Mouse (Mus musculus) midbrain, embryonic 14.5 days (tissue): ENCODE measurements around the gene Kyat3. TPM values are rescaled to one million over a fixed set of nuclear protein-coding genes. Genes with fewer than 3 reads are reported as not detected.
A peak's percentile ranks its signal among the peaks of the same experiment; 100 is the strongest.

Experiments
- ATAC-seq: fragments of 200-750 bp; cut with Nextera tagmentation; 2 replicates; pipeline ENCODE4 v1.8.0; 2017; ENCODE audit warnings: moderate number of reproducible peaks, moderate library complexity; ENCODE audit not compliant: low FRiP score, low TSS enrichment
- DNase-seq: peaks from one replicate; pipeline ENCODE4 v3.0.0-alpha.2; 2015
- H3K27ac ChIP-seq: fragments of 300-500 bp; sonication (generic); replicated peaks from 2 replicates; pipeline ENCODE4 v1.5.1; 2014; ENCODE audit warnings: mild to moderate bottlenecking, low read depth, low read length, moderate library complexity
- H3K27me3 ChIP-seq: fragments of 300-500 bp; sonication (generic); 2 replicates; pipeline ENCODE4 v1.6.1; 2014; ENCODE audit warnings: low read length, control low read depth, mixed read lengths; ENCODE audit not compliant: control insufficient read depth, insufficient read depth
- H3K36me3 ChIP-seq: fragments of 300-500 bp; sonication (generic); 2 replicates; pipeline ENCODE4 v1.6.1; 2014; ENCODE audit warnings: low read length, control low read depth; ENCODE audit not compliant: control insufficient read depth, insufficient read depth
- H3K4me1 ChIP-seq: fragments of 300-500 bp; sonication (generic); 2 replicates; pipeline ENCODE4 v1.6.1; 2014; ENCODE audit warnings: mild to moderate bottlenecking, antibody characterized with exemption, low read length, control low read depth; ENCODE audit not compliant: control insufficient read depth, insufficient read depth
- H3K4me2 ChIP-seq: fragments of 300-500 bp; sonication (generic); 2 replicates; pipeline ENCODE4 v1.6.1; 2014; ENCODE audit warnings: mild to moderate bottlenecking, low read length, moderate library complexity
- H3K4me3 ChIP-seq: fragments of 300-500 bp; sonication (generic); replicated peaks from 2 replicates; pipeline ENCODE4 v1.5.1; 2014; ENCODE audit warnings: low read depth, low read length
- H3K9ac ChIP-seq: fragments of 300-500 bp; sonication (generic); replicated peaks from 2 replicates; pipeline ENCODE4 v1.6.1; 2014; ENCODE audit warnings: mild to moderate bottlenecking, low read length, moderate library complexity
- H3K9me3 ChIP-seq: fragments of 300-500 bp; sonication (generic); 2 replicates; pipeline ENCODE4 v1.6.1; 2016; ENCODE audit warnings: low read length, control low read depth, mixed read lengths; ENCODE audit not compliant: control insufficient read depth
- WGBS: fragments of 180-500 bp; shearing (Covaris S2); extraction: QIAGEN DNeasy Blood & Tissue Kit; methylation state at CpG from one replicate; pipeline ENCODE4 v1.1.7; 2014; 5-methylcytosine and 5-hydroxymethylcytosine counted together
- polyA plus RNA-seq: library from polyadenylated mRNA; unstranded; fragments of >200 nt; fragmentation: Nextera tagmentation; extraction: Ambion mirVana; gene quantifications from 2 replicates; pipeline ENCODE4 v1.2.1, GENCODE M21; 2014

The Kyat3 gene
- polyA plus RNA-seq, 1 experiment from 2014 or later, result 4.2 TPM

DNA sequence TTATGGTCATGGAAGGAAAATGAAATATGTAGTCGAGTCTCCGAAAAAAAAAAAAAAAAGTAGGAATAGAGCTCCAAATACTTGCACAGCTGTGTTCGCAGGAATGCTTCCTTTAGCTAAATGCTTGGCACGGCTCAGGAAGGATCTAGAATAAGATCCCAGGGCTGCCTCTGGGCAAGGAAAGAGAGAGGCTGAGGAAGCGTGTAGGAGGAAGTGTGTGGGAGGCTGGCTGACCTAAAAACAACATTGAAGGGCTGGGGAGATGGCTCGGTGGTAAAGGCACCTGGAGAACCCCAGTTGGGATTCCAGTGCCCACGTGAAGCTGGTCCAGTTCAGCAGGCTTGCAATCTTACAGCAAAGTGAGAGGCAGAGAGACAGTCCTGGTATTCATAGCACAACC, 40.0 kb downstream of the Kyat3 start:
- Histone ChIP-seq H3K4me2 (no peak overlapping the region), H3K4me3 (no peak overlapping the region), H3K27me3 (no peaks in the 10 kb centered on the region), H3K9ac (no peak overlapping the region), H3K27ac (no peak overlapping the region), H3K36me3 (no peaks in the 10 kb centered on the region), H3K9me3 (no peaks in the 10 kb centered on the region), H3K4me1 (no peaks in the 10 kb centered on the region)
- DNase-seq (no peak), ATAC-seq (no peak)
- 87% methylated on average over 7 of the region's 7 CpGs for WGBS

GRCm38 (mm10) chr3:142743973-142744898, 43.4 kb downstream of the Kyat3 start:
- Histone ChIP-seq H3K27ac (no peak overlapping the region), H3K9ac (no peak overlapping the region), H3K36me3 (no peaks in the 10 kb centered on the region), H3K27me3 (no peaks in the 10 kb centered on the region), H3K4me3 (no peak overlapping the region), H3K9me3 (no peaks in the 10 kb centered on the region), H3K4me1 (no peaks in the 10 kb centered on the region), H3K4me2 (no peak overlapping the region)
- ATAC-seq, result 0 out of 2 replicates have a peak, but pooled peaks have one; percentile 49
- peak; percentile 83 for DNase-seq
- WGBS, result 61% methylated on average over 21 of the region's 21 CpGs

- H3K9ac ChIP-seq, result no peak overlapping the region
- no peak overlapping the region for H3K4me3 ChIP-seq
- no peak overlapping the region for H3K4me2 ChIP-seq
- no peaks in the 10 kb centered on the region for H3K27me3 ChIP-seq
- no peaks in the 10 kb centered on the region for H3K36me3 ChIP-seq
- H3K9me3 ChIP-seq, result no peaks in the 10 kb centered on the region
- 96% methylated on average over 2 of the region's 2 CpGs for WGBS
- ATAC-seq (no peak), DNase-seq (no peak)
- no peaks in the 10 kb centered on the region for H3K4me1 ChIP-seq
- H3K27ac ChIP-seq, result no peak overlapping the region
These were observed 44.2 kb downstream of the Kyat3 start for GRCm38 (mm10) chr3:142745076-142745475.

GRCm38 (mm10) chr3:142747673-142748072, 46.8 kb downstream of the Kyat3 start:
- H3K36me3 ChIP-seq, result no peaks in the 10 kb centered on the region
- H3K9ac ChIP-seq, result no peak overlapping the region
- WGBS, result 97% methylated on average over 7 of the region's 7 CpGs
- DNase-seq (no peak), ATAC-seq (no peak)
- no peaks in the 10 kb centered on the region for H3K27me3 ChIP-seq
- no peaks in the 10 kb centered on the region for H3K9me3 ChIP-seq
- no peaks in the 10 kb centered on the region for H3K4me1 ChIP-seq
- H3K4me3 ChIP-seq, result no peak overlapping the region
- no peak overlapping the region for H3K27ac ChIP-seq
- H3K4me2 ChIP-seq, result no peak overlapping the region

- ATAC-seq, result no peak
- no peaks in the 10 kb centered on the region for H3K4me1 ChIP-seq
- no peak overlapping the region for H3K27ac ChIP-seq
- WGBS, result 88% methylated on average over 16 of the region's 16 CpGs
- H3K4me3 ChIP-seq, result no peak overlapping the region
- no peaks in the 10 kb centered on the region for H3K36me3 ChIP-seq
- no peaks in the 10 kb centered on the region for H3K27me3 ChIP-seq
- H3K9me3 ChIP-seq, result no peaks in the 10 kb centered on the region
- H3K4me2 ChIP-seq, result no peak overlapping the region
- no peak overlapping the region for H3K9ac ChIP-seq
- no peak for DNase-seq
These were observed 48.3 kb downstream of the Kyat3 start for GRCm38 (mm10) chr3:142749131-142749530.

DNA sequence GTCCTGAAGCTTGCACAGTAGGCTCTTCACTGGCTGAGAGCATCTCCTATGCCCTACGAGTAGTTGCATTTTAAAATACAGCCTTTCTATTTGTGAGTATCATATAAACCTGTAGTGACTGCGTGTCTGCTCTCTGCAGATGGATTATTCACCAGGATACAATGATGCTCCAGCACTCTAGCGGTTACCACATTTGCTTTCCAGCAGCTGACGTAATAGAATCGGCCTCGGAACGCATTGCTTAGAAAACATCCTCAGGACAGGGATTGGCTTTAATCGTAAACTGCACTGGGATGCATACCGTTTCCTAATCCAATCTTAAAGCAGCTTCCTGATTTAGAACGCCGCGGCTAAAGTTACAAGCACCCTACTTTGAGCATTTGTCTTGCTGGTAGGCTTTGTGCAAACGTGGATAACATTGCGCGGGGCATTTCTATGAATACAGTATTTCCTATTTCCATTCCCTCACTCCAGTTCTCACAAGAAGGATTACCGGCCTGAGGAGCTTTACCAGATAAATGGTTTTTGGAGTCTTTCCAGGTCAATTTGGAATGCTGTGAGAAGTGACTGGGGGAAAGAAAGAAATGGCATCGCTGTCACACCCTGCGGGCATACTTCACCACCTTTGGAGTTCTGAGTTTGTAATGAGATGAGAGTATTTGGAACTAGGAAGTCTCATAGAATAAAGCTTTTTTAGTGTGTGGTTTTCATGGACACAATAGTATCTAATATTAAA, 54.4 kb downstream of the Kyat3 start:
- no peaks in the 10 kb centered on the region for H3K9me3 ChIP-seq
- H3K4me2 ChIP-seq, result no peak overlapping the region
- DNase-seq, result peak; percentile 63
- no peak overlapping the region for H3K4me3 ChIP-seq
- H3K27ac ChIP-seq, result no peak overlapping the region
- no peak for ATAC-seq
- no peaks in the 10 kb centered on the region for H3K27me3 ChIP-seq
- H3K36me3 ChIP-seq, result no peaks in the 10 kb centered on the region
- no peaks in the 10 kb centered on the region for H3K4me1 ChIP-seq
- H3K9ac ChIP-seq, result no peak overlapping the region; the same call in 1 of the 2 replicates
- WGBS, result 75% methylated on average over 18 of the region's 18 CpGs

GRCm38 (mm10) chr3:142757841-142758240, 57.0 kb downstream of the Kyat3 start:
- H3K4me3 ChIP-seq, result no peak overlapping the region
- no peak overlapping the region for H3K27ac ChIP-seq
- no peaks in the 10 kb centered on the region for H3K9me3 ChIP-seq
- no peak overlapping the region for H3K4me2 ChIP-seq
- ATAC-seq (no peak), DNase-seq (no peak)
- no peak overlapping the region for H3K9ac ChIP-seq
- WGBS, result 73% methylated on average over 12 of the region's 12 CpGs
- no peaks in the 10 kb centered on the region for H3K4me1 ChIP-seq
- H3K27me3 ChIP-seq, result no peaks in the 10 kb centered on the region
- H3K36me3 ChIP-seq, result no peaks in the 10 kb centered on the region

GRCm38 (mm10) chr3:142758593-142758992, 57.7 kb downstream of the Kyat3 start:
- Histone ChIP-seq H3K4me2 (no peak overlapping the region), H3K9ac (no peak overlapping the region), H3K27me3 (no peaks in the 10 kb centered on the region), H3K4me1 (no peaks in the 10 kb centered on the region), H3K4me3 (no peak overlapping the region), H3K36me3 (no peaks in the 10 kb centered on the region), H3K27ac (no peak overlapping the region), H3K9me3 (no peaks in the 10 kb centered on the region)
- DNase-seq (no peak), ATAC-seq (no peak)
- 89% methylated on average over 7 of the region's 7 CpGs for WGBS
